Mouse (Mus musculus): ENCODE data around the gene Myo16. TPM values are rescaled to one million over a fixed set of nuclear protein-coding genes. Genes with fewer than 3 reads are reported as not detected.

The Myo16 gene
- polyA plus RNA-seq, 1 experiment from 2014 or later, result 1.5 TPM

DNA sequence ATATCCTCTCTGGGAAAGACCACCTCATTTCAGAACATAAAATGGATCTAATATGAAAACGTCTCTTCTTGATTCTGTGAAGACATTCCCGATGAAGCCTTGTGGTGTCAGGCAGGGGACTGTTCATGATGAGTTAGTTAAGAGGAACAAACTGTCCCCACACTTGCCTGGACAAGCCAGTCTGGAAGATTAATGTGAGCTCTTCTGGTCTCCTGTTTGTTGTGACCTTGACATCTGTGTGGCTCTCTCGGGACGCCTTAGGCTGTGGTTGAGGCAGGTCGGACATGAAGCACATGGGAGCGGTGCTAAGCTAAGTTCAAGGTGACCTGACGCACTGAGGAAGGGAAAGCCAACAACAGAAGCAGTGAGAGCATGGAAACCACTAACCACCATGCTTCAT is 291.3 kb downstream of the Myo16 start:
- no peak overlapping the region for H3K4me2 ChIP-seq (replicated peaks; ENCODE audit: low read depth)
- DNase-seq (ENCODE audit: low spot score) (no peak), ATAC-seq (ENCODE audit: low FRiP score, low TSS enrichment) (no peak)
- H3K9me3 ChIP-seq (ENCODE audit: control insufficient read depth, low read length), result no peaks in the 10 kb centered on the region
- no peaks in the 10 kb centered on the region for H3K36me3 ChIP-seq (ENCODE audit: control insufficient read depth, insufficient read depth, low read length)
- 77% methylated on average over 7 of the region's 7 CpGs for WGBS
- no peak overlapping the region for H3K4me3 ChIP-seq (ENCODE audit: low read depth, low read length)
- no peak overlapping the region for H3K27ac ChIP-seq (replicated peaks)
- H3K9ac ChIP-seq (ENCODE audit: low read length), result no peak overlapping the region
- no peak for TF ChIP-seq EP300 (optimal IDR thresholded peaks at IDR 0.05)
- no peaks in the 10 kb centered on the region for H3K4me1 ChIP-seq (replicated peaks; ENCODE audit: control insufficient read depth, insufficient read depth)
- H3K27me3 ChIP-seq (ENCODE audit: control insufficient read depth, insufficient read depth, low read length), result no peaks in the 10 kb centered on the region

GRCm38 (mm10) chr8:10448545-10448944 is 294.8 kb downstream of the Myo16 start:
- H3K9me3 ChIP-seq (ENCODE audit: control insufficient read depth, low read length), result no peaks in the 10 kb centered on the region
- no peak overlapping the region for H3K4me3 ChIP-seq (ENCODE audit: low read depth, low read length)
- H3K27me3 ChIP-seq (ENCODE audit: control insufficient read depth, insufficient read depth, low read length), result no peaks in the 10 kb centered on the region
- TF ChIP-seq CTCF (IDR thresholded peaks at IDR 0.05; ENCODE audit: low read depth), result no peak
- no peak for TF ChIP-seq EP300 (optimal IDR thresholded peaks at IDR 0.05)
- WGBS, result 76% methylated on average over 14 of the region's 14 CpGs
- H3K36me3 ChIP-seq (ENCODE audit: control insufficient read depth, insufficient read depth, low read length), result no peaks in the 10 kb centered on the region
- no peak overlapping the region for H3K4me2 ChIP-seq (replicated peaks; ENCODE audit: low read depth)
- no peak for DNase-seq (ENCODE audit: low spot score)
- no peak for ATAC-seq (ENCODE audit: low FRiP score, low TSS enrichment)
- H3K9ac ChIP-seq (ENCODE audit: low read length), result no peak overlapping the region
- H3K4me1 ChIP-seq (replicated peaks; ENCODE audit: control insufficient read depth, insufficient read depth), result no peaks in the 10 kb centered on the region
- H3K27ac ChIP-seq (replicated peaks), result no peak overlapping the region

GRCm38 (mm10) chr8:10453046-10453445 is 299.3 kb downstream of the Myo16 start:
- TF ChIP-seq CTCF (IDR thresholded peaks at IDR 0.05; ENCODE audit: low read depth) (no peak), EP300 (optimal IDR thresholded peaks at IDR 0.05) (no peak)
- ATAC-seq (ENCODE audit: low FRiP score, low TSS enrichment), result no peak
- H3K9me3 ChIP-seq (ENCODE audit: control insufficient read depth, low read length), result no peaks in the 10 kb centered on the region
- H3K9ac ChIP-seq (ENCODE audit: low read length), result no peak overlapping the region
- no peak overlapping the region for H3K27ac ChIP-seq (replicated peaks)
- H3K4me2 ChIP-seq (replicated peaks; ENCODE audit: low read depth), result no peak overlapping the region
- no peaks in the 10 kb centered on the region for H3K36me3 ChIP-seq (ENCODE audit: control insufficient read depth, insufficient read depth, low read length)
- no peak overlapping the region for H3K4me3 ChIP-seq (ENCODE audit: low read depth, low read length)
- H3K27me3 ChIP-seq (ENCODE audit: control insufficient read depth, insufficient read depth, low read length), result no peaks in the 10 kb centered on the region
- 85% methylated on average over 10 of the region's 10 CpGs for WGBS
- H3K4me1 ChIP-seq (replicated peaks; ENCODE audit: control insufficient read depth, insufficient read depth), result no peaks in the 10 kb centered on the region
- no peak for DNase-seq (ENCODE audit: low spot score)

- no peak for ATAC-seq (ENCODE audit: low FRiP score, low TSS enrichment)
- Histone ChIP-seq H3K9ac (ENCODE audit: low read length) (no peak overlapping the region), H3K9me3 (ENCODE audit: control insufficient read depth, low read length) (no peaks in the 10 kb centered on the region), H3K27ac (replicated peaks) (no peak overlapping the region), H3K4me1 (replicated peaks; ENCODE audit: control insufficient read depth, insufficient read depth) (no peaks in the 10 kb centered on the region), H3K36me3 (ENCODE audit: control insufficient read depth, insufficient read depth, low read length) (no peaks in the 10 kb centered on the region), H3K4me3 (ENCODE audit: low read depth, low read length) (no peak overlapping the region), H3K27me3 (ENCODE audit: control insufficient read depth, insufficient read depth, low read length) (no peaks in the 10 kb centered on the region), H3K4me2 (replicated peaks; ENCODE audit: low read depth) (no peak overlapping the region)
- no peak for TF ChIP-seq CTCF (IDR thresholded peaks at IDR 0.05; ENCODE audit: low read depth)
- no peak for TF ChIP-seq EP300 (optimal IDR thresholded peaks at IDR 0.05)
- 71% methylated on average over 9 of the region's 9 CpGs for WGBS
- DNase-seq (ENCODE audit: low spot score), result no peak
Measured at GRCm38 (mm10) chr8:10458151-10458649, 304.5 kb downstream of the Myo16 start.

DNA sequence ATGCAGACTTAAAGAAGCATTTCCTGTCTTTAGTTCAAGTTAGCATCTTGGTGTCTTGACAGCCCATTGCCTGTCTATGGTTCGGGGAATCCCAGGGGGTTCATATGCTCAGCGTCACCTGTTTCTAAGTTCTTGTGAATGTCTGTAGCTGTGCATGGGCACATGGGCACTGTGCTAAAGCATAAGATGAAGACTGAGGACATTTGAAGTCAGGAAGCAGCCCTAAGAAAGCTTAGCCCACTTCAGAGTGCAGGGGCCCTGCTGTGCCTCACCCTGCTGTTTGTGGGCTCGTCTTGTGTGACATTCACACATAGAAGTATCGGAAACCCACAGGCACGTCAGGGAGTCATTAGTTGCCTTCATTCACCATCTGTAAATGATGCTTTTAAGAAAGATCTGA is 308.6 kb downstream of the Myo16 start:
- no peaks in the 10 kb centered on the region for H3K9me3 ChIP-seq (ENCODE audit: control insufficient read depth, low read length)
- no peak for ATAC-seq (ENCODE audit: low FRiP score, low TSS enrichment)
- no peak overlapping the region for H3K4me2 ChIP-seq (replicated peaks; ENCODE audit: low read depth)
- WGBS, result 79% methylated on average over 5 of the region's 5 CpGs
- no peaks in the 10 kb centered on the region for H3K4me1 ChIP-seq (replicated peaks; ENCODE audit: control insufficient read depth, insufficient read depth)
- H3K36me3 ChIP-seq (ENCODE audit: control insufficient read depth, insufficient read depth, low read length), result no peaks in the 10 kb centered on the region
- H3K27me3 ChIP-seq (ENCODE audit: control insufficient read depth, insufficient read depth, low read length), result no peaks in the 10 kb centered on the region
- H3K9ac ChIP-seq (ENCODE audit: low read length), result no peak overlapping the region
- no peak overlapping the region for H3K4me3 ChIP-seq (ENCODE audit: low read depth, low read length)
- DNase-seq (ENCODE audit: low spot score), result no peak
- no peak for TF ChIP-seq CTCF (IDR thresholded peaks at IDR 0.05; ENCODE audit: low read depth)
- TF ChIP-seq EP300 (optimal IDR thresholded peaks at IDR 0.05), result no peak
- no peak overlapping the region for H3K27ac ChIP-seq (replicated peaks)

DNA sequence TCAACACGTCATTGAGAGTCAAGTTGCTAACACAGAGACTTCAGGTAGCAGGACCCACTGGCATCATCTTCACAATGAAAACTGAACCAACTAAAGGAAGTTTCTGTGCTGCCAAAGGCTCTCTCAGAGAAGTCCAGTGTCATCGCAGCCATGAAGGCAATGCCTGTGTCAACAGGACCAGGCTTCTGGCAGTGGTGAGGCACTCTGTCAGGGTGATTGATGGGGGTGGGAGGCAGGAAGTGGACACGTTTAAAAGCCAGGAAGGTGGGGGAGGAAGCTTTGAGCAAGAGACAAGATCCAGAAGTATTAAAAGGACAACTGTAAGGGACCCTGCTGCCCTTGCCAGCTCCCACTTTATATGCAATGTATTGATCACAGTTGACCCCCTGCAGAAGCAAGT is 314.8 kb downstream of the Myo16 start:
- TF ChIP-seq EP300 (optimal IDR thresholded peaks at IDR 0.05) (no peak), CTCF (IDR thresholded peaks at IDR 0.05; ENCODE audit: low read depth) (no peak)

More for the DNA sequence above, 314.8 kb downstream of the Myo16 start:
- H3K9me3 ChIP-seq (ENCODE audit: control insufficient read depth, low read length), result no peaks in the 10 kb centered on the region
- no peak overlapping the region for H3K4me3 ChIP-seq (ENCODE audit: low read depth, low read length)
- no peaks in the 10 kb centered on the region for H3K4me1 ChIP-seq (replicated peaks; ENCODE audit: control insufficient read depth, insufficient read depth)
- ATAC-seq (ENCODE audit: low FRiP score, low TSS enrichment) (no peak), DNase-seq (ENCODE audit: low spot score) (no peak)
- no peaks in the 10 kb centered on the region for H3K36me3 ChIP-seq (ENCODE audit: control insufficient read depth, insufficient read depth, low read length)
- H3K27ac ChIP-seq (replicated peaks), result no peak overlapping the region
- no peak overlapping the region for H3K4me2 ChIP-seq (replicated peaks; ENCODE audit: low read depth)
- no peaks in the 10 kb centered on the region for H3K27me3 ChIP-seq (ENCODE audit: control insufficient read depth, insufficient read depth, low read length)
- no peak overlapping the region for H3K9ac ChIP-seq (ENCODE audit: low read length)
- 31% methylated on average over 3 of the region's 3 CpGs for WGBS

Data from stomach, postnatal 0 days (tissue).